Mouse (Mus musculus): ENCODE results near the gene Mgarp.
A peak's percentile ranks its signal among the peaks of the same experiment; 100 is the strongest.

Mgarp gene

DNA sequence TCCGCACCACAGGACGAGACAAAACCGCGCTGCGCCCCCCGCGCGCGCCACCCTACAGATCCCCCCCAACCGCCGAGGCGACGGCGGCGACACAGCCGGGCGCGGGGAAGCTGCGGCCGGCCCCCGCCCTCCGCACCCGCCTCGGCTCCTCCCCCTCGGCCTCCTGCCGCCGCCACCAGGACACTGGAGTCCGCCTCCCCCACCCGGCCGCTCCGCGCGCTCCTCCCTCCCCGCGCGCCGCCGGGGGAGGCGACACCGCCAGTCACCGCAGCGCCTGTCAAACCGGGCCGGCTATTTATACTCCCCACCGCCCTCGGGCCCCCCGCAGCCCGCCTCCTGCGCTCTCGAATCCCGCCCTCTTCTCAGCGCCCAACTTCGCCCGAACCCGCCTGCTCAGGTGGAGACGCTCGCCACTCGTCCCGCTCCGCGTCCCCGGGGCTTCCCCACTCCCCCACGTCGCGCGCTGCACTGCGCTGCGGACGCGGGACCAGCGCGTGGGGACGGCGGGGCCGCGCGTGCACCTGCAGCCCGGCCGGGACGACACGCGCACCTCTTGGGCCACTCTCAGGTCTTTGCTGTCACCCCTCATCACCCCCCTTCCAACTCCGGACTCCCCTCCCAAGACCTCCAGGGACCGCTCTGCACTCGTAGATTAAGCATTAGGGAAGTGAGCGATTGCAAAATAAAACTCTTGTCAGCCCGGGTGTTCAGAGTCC, 55.8 kb downstream of the Mgarp start, which contains the start of gene Elf2:
Gene Elf2, minus strand, starts transcription at position 112 of the 716 bp plus-strand sequence.
- DNase-seq (ENCODE audit: extremely low spot score, low spot score): peak; percentile 87

DNA sequence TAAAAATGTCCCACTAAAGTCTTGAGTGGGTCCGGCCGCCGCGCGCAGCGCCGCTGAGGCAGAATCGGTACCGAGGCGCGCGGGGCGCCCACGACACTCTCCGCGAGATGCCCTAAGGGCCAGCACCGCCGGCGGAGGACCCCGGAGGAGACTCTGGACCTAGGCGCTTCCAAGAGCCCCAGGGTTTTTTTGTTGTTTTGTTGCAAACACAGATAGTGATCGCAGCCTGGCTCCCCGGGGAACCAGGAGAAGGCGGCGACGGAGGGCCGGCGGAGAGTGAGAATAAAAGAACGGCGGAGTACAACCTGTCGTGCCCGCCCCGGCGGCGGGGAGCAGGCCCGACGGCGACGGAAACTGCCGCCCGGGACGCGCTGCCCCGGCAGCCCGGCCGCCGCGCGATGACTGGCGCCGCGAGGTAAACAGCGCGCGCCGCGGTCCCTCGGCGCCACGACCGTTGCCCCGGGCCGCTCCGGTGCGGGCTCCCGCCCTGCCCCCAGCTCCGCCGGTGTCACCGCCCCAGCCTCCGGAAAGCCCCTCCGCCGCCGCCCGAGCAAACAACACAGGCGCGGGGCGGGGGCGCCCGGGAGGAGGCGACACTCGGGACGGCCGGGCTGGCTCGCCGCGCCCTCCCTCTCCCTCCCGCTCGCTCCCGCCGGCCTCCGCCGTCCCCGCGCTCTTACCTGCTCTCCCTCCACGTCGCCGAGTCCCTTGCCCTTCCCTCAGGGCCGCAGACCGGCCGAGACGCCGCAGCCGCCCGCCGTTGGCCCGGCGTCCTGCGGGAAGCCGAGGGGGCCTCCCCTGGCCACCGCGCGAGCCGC, 56.6 kb downstream of the Mgarp start:
- peak; percentile 61 for DNase-seq (ENCODE audit: extremely low spot score, low spot score)

DNA sequence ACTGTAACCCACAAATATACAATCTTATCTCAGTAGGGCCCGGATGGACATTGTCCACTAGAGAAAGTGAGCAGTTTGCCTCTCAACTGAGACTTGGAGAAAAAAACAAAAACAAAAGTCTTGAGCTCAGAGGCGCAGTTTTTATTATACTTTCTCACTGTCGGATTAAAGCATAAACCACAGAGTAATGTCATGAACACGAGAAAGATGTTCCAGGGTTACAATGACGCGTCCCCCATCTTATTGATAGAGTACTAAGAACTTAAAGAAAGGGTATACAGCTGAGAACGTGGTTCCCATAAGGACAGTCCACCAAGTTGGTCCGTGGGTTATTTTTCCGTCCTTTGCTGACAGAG, 57.2 kb downstream of the Mgarp start:
- DNase-seq (ENCODE audit: extremely low spot score, low spot score): no peak
